Mouse (Mus musculus) lung, postnatal 10 days (tissue): ENCODE measurements at regions not wholly inside any gene's neighbourhood (a gene's known extent, or its start where the extent isn't known, plus 50 kb on each side); places are given as distances from the start of the nearest gene placed in this dataset.
"Not testable (repeated sequence)": the region's sequence is repeated elsewhere in the genome, so short reads cannot be mapped to it uniquely, and the experiment has no call there.

Experiments used
- DNase-seq: peaks from one replicate; pipeline ENCODE4 v3.0.0; 2021

DNA sequence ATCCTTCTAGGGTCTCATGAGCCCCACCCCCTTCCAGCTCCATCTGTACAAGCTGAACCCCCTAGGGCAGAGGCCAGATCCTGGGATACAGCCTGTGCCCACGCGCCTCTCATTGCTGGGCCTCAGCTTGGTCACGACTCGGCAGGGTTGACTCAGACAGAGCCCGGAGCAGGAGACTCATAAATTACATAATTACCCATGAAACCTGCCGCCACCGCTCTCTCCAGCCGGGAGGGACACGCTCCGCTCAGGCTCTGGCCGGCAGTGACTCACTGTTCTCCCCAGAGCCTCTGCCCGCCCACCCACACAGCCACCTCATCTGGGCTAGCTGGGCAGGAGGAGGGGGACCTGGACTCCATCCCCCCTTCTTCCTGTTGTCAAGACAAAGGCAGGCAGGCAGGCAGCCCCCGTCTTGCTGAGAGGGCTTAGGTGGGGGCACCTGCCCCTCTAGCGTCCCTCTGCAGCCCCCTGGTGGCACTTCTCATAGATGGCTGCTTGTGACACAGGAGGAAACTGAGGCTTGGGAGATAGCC is 149.6 kb upstream of the Rtl1 start:
- peak; percentile 45 for DNase-seq

- no peak for DNase-seq
Measured at GRCm38 (mm10) chr12:109754986-109755385, 154.9 kb upstream of the Rtl1 start.

DNA sequence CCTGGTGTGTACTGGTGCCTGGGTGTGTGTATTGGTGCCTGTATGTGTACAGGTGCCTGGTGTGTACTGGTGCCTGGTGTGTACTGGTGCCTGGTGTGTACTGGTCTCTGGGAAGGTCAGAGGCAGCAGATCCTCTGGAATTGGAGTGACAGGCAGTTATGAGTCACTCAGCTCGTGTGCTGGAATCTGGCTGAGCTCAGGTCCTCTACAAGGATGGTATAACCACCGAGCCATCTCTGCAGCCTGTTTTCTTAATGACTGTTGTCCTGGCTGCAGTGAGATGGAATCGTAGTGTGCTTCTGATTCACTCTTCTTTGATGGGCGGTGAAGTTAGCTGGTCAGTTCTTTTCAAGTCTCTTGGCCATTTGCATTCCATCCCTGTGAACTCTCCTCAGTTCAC is 164.2 kb upstream of the Rtl1 start:
- no peak for DNase-seq

DNA sequence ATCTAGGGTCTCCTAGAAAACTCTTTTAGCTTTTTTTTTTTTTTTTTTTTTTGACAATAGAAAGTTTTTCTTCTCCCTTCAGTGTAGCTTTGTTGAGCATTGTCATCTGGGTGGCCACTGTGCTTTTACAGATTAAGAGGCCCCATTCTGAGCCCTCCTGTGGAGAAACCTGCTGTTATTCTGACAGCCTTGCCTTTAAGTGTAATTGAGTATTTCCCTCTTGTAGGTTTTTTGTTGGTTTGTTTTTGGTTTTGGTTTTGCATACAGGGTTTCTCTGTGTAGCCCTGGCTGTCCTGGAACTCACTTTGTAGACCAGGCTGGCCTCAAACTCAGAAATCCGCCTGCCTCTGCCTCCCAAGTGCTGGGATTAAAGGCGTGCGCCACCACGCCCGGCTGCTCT is 166.5 kb upstream of the Rtl1 start:
- not testable (repeated sequence) for DNase-seq

- DNase-seq, result no peak
Measured at GRCm38 (mm10) chr12:109772543-109772942, 172.4 kb upstream of the Rtl1 start.

DNA sequence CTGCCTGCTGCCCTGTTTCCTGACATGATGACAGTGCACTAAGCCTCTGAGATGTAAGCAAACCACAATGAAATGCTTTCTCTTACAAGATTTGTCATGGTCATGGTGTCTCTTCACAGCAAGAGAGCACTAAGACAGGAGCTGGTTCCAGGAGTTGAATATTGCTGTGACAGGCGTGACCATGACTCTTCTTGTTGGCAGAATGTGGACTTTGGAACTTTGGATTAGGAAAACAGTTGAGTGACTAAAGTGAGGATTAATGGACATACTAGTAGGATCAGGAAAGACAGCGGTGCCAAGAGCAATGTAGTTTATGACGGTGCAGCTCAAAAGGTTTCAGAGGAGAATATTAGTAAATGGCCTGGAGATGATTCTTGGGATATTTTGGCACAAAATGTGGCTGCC is 173.8 kb upstream of the Rtl1 start:
- no peak for DNase-seq

DNA sequence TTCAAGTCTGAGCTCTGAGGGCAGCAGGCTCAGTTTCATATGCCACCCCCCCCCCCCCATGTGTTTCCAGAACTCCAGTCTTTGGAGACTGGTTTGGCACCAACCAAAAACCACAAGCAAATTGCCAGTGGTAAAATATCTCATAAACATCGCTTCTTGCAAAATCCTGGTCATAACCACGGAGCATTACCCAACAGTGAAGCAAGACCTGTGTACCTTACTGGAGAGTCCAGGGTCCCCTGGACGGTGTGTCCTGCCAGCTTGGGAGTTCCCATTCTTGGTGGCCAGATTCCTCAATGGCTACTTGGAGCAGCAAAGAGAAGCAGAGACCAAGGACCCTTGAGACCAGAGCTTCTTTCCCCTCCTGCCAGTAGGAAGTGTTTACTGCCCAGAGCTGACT is 198.7 kb upstream of the Rtl1 start:
- no peak for DNase-seq

GRCm38 (mm10) chr12:109799395-109799794 is 199.3 kb upstream of the Rtl1 start:
- no peak for DNase-seq

DNA sequence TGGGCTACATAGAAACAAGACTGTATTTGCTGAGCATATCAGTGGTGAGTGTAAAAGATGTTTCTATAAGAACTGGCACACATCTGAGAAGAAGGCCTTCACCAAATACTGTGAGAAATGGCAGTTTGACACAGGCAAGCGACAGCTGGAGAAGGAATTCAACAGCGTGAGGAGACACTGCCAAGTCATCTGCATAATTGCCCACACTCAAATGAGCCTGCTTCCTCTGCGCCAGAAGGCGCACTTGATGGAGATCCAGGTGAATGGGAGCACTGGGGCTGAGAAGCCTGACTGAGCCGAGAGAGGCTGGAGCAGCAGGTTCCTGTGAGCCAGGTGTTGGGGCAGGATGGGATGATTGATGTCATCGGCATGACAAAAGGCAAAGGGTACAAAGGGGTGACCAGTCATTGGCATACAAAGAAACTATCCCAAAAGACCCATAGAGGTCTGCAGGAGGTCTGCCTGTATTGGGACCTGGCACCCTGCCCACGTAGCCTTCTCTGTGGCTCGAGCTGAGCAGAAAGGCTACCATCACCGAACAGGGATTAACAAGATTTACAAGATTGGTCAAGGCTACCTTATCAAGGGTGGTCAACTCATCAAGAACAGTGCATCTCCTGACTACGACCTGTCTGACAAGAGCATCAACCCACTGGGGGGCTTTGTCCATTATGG is 227.2 kb upstream of the Rtl1 start:
- DNase-seq, result no peak

DNA sequence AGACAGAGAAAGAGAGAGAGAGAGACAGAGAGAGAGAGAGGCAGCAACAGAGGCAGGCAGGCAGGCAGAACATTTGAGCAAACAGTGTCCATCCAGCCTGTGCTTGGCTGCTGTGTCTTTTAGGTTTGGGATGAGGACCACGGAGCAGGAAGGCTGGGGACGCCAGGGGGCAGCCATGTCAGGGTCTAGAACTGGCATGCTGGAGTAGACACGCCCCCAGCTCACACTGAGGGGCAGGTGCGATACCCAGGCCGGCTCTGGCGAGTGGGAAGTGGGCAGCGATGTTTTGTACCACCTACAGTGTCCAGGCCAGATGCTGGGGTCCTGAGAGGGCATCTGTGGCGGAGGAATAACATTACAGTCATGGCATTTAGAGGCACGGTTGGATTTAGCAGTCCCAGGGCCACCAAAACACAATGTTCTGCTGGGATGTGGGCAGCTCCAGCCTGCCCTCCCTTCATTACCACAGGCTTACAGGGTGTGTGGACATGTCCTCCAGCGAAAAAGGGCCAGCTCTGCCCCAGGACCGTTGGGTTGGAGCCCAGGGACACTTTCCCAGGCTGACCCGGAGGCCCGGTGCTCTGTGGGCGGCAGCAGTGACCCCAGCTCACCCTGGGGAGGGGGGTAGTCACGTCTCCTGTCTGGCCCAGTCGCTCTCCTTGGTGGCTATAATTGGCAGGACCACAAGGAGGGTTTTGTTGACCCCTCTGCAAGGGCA is 230.3 kb upstream of the Rtl1 start:
- peak; percentile 62 for DNase-seq

DNA sequence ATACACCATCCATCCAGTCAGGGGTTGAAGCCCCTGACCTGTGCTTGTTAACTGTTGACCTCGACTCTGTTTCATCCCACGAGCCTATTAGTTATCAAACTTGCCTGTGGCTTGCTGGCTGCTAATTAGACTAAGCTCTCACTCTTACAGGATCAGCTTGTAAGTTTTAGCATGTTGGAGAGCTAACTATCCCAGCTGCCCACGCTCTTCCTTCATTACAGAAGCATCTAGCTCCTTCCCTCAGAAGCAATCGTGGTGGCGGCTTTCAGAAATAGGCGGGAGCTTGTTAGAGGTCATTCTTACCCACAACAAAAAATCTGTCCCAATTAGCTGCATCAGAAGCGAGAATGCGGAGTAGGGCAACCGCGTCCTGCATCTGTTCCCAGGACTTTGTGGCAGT is 232.8 kb upstream of the Rtl1 start:
- DNase-seq, result no peak

DNA sequence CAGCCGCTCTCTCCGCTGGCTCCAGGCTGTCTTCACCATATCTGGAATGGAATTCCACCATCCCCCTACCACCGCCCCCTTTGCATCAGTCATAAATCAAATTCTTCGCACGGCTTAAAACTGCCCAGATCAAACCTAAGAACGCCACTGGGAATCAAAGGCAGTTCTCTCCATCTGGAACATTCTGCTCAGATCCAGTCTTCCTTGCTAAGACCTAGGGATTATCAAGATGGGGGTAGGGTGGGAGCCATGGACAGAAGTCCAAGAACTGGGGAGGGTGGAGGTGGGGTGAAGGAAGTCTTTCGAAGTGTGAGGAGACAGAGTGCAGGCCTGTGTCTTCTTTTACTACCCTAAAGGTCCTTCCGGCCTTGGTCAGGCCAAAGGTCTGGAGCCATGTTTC is 236.4 kb upstream of the Rtl1 start:
- DNase-seq, result peak; percentile 43

GRCm38 (mm10) chr12:109839126-109839587 is 239.0 kb upstream of the Rtl1 start:
- peak; percentile 26 for DNase-seq

DNA sequence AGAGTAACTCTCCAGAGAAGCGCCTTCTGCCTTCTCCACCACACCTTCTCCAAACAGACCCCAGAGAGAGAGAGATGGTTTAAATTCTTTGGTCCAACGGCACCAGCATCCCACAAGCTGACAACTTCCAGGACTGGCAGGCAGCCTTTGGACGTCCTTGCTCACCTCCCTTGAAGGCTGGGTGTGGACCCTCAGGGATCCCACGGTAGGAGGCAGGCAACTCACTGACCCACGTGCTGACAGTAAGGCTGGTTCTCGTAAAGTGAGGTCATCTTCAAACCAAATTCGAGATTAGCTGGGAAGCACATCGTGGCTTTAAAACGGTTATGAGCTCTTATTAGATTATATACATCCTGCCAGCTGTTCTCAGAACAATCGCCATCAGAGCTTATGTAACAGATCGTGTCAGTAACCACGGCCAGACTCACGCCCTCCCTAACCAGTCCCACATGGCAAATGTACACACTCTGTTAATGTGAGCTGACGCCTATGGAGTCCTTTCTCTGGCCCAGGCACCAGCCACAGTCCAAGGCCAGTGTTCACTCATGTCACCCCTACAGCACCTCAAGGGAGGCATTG is 239.9 kb upstream of the Rtl1 start:
- DNase-seq, result no peak

DNA sequence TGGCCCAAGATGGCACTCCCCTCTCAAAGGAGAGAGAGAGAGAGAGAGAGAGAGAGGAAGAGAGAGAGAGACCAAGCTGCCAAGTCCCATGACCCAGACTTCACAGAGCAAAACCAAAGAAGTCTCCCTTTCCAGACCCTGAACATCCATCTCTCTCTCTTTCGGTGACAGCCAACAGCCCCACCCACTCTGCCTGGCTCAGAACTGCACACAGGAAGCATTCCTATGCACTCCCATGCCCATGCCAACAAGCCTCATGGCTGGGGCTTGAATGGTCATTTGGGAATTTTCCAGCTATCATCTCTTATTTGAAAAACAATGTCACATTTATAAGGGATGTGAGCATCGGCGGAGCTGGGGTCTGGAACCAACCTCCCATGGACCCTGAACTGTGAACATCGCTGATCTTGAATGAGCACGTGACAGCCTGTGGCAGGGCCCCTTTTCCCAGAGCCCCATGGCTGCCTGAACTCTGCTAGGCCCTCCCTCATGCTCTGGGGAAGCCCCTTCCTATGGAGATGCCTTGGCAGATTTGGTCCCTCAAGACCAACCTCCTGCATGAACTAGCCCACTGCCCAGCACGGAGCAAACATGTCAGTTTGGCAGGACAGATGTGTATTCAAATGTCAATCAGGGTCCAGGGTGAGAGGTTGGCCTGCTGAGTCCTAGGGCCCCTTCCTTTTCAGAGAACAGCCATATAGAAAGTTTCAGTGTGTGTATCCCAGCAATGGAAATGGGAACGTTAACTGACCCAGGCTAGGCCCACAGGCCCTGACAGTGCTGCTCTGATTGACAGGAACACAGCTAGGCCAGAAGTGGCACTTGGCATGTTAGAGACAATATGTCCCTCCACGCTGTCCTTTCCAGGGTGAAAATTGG is 244.8 kb upstream of the Rtl1 start:
- peak; percentile 27 for DNase-seq

- peak; percentile 22 for DNase-seq
Measured at GRCm38 (mm10) chr12:109845602-109845906, 245.4 kb upstream of the Rtl1 start.

DNA sequence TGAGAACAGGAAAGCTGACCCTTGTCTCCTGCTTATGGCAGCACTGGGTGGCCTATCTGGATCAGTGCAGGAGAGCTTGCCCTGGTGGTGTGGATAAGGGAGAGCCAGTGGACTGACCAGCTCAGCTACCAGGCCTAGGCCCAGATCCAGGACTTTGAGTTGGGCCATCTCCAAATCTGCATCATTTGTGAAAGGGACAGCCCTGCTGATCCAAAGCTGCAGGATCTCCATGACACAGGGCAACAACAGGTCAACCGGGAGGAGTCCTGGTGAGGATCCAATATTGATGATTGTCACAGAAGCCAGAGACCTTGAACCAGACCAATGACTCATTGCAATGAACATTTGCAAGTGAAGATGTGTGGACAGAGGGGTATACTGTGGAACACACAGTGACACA is 256.2 kb upstream of the Rtl1 start:
- DNase-seq, result peak; percentile 15

GRCm38 (mm10) chr12:109857705-109858104 is 257.6 kb upstream of the Rtl1 start:
- DNase-seq, result no peak

DNA sequence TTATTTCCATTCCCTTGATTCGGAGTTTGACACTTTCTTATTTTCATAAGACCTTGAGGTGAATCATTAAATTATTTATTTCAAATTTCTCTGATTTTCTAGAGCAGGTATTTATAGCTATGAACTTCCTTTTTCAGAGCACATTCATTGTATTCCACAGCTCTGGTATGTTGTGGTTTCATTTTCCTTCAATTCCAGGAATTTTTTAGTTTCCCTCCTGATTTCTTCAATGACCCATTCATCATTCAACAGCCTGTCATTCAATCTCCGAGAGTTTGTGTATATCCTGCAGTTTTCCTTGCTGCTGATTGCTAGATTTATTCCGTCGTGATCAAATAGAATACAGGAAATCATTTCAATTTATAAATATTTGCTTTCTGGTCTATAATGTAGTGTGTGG is 264.7 kb upstream of the Rtl1 start:
- no peak for DNase-seq

DNA sequence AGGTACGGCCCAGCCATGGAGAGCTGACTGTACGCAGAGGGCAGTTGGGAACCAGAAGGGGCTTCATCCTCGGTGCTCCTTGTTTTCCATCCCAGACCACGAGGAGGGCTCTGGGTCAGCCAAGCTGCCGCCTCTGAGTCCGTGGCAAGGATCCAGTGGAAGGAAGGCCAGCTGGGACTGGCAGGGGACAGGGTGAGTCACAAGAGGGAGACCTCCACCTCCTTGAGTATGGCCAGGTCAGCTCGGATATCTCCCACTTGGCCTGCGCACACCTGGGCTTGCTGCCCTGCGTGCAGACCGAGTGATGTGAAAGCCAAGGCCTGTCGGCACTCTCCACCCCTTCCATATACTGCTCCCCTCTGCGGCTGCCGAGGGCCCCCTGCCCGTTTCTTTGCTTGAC is 270.9 kb upstream of the Rtl1 start:
- no peak for DNase-seq

DNA sequence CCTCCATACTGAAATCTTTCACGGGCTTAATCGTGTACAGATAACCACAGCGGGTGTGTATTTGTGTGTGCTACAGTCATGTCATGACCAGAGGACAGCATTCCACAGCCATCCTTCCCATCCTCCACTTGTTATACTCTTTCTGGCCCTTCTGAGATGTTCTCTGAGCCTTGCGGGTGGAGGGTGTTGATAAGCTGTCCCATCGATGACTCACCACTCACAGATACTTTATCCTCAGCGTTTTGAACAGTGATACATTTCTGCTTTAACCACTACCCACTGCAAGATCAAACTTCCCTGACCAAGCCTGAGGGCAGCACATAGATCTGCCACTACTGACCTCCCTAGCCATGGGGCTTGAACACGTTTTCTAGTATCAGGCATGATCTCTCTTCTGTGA is 274.3 kb upstream of the Rtl1 start:
- DNase-seq, result no peak

GRCm38 (mm10) chr12:109881108-109881507 is 281.0 kb upstream of the Rtl1 start:
- DNase-seq, result no peak

GRCm38 (mm10) chr12:109891206-109891605 is 291.1 kb upstream of the Rtl1 start:
- no peak for DNase-seq
